10 mouse cellular contexts compared by ENCODE assay signal in genomic region chr2:170487890-170488502, GRCm38 (mm10). TPM values are rescaled to one million over a fixed set of nuclear protein-coding genes. Genes with fewer than 3 reads are reported as not detected.
DNase-seq lines count a peak whose midpoint lies in the region; ATAC-seq and TF ChIP-seq lines count a peak whose summit lies in the region.
"Had no signal": no experiment of that assay in that cellular context is flagged by ENCODE, and none has a peak within 500 bp of the region (broad histone marks: within the 10 kb centered on the region; RNA-seq: fewer than 3 reads in every experiment).

No protein-coding gene starts in this region.

- H3K9ac ChIP-seq in lung, embryonic 14.5 days: no peak overlapping the region
- H3K9ac ChIP-seq: heart, embryonic 15.5 days had no signal

- peaks cover 27% of the 10 kb centered on the region for H3K27me3 ChIP-seq in lung, embryonic 14.5 days (ENCODE audit: insufficient read depth, low read length)
- H3K27me3 ChIP-seq in splenic B cell, adult 2 months (ENCODE audit: control insufficient read depth, insufficient read depth, low read length, poor library complexity, severe bottlenecking): no peaks in the 10 kb centered on the region

- H3K36me3 ChIP-seq in lung, embryonic 14.5 days (ENCODE audit: insufficient read depth): no peaks in the 10 kb centered on the region
- H3K36me3 ChIP-seq in splenic B cell, adult 2 months (ENCODE audit: control insufficient read depth, insufficient read depth, low read length, poor library complexity, severe bottlenecking): no peaks in the 10 kb centered on the region
- H3K36me3 ChIP-seq: heart, embryonic 15.5 days had no signal

- ATAC-seq in lung, embryonic 14.5 days (ENCODE audit: insufficient read depth): no peak

- no peaks in the 10 kb centered on the region for H3K9me3 ChIP-seq in lung, embryonic 14.5 days (ENCODE audit: low read depth, low read length)
- H3K9me3 ChIP-seq: heart, embryonic 15.5 days had no signal

- intact Hi-C loops in heart, postnatal 36 days (cut with DNase I): loop anchor here (1.0 kb wide), 1 partner anchor 19 kb away; no protein-coding TSS in a partner anchor

- peak; percentile 79 for TF ChIP-seq CTCF in lung, embryonic 14.5 days (IDR thresholded peaks at IDR 0.05; ENCODE audit: low read depth)
- peak; percentile 47; the same call in 1 of the 2 replicates for TF ChIP-seq CTCF in brain, embryonic 14.5 days (IDR thresholded peaks at IDR 0.05; ENCODE audit: borderline replicate concordance, extremely low read depth, insufficient read depth, insufficient read length)

- WGBS in lung, embryonic 14.5 days: 57% methylated on average over 26 of the region's 26 CpGs

- H3K4me3 ChIP-seq in lung, embryonic 14.5 days (ENCODE audit: low read depth, low read length): no peak overlapping the region
- H3K4me3 ChIP-seq: heart, embryonic 15.5 days had no signal

- H3K27ac ChIP-seq in lung, embryonic 14.5 days (ENCODE audit: low read depth): no peak overlapping the region
- H3K27ac ChIP-seq: heart, embryonic 15.5 days had no signal

- H3K4me2 ChIP-seq in lung, embryonic 14.5 days: no peak overlapping the region
- H3K4me2 ChIP-seq: heart, embryonic 15.5 days had no signal

- no peaks in the 10 kb centered on the region for H3K4me1 ChIP-seq in lung, embryonic 14.5 days (ENCODE audit: insufficient read depth)
- H3K4me1 ChIP-seq: heart, embryonic 15.5 days had no signal

- TF ChIP-seq POLR2A in brain, embryonic 14.5 days (IDR thresholded peaks at IDR 0.05; ENCODE audit: borderline replicate concordance, extremely low read depth, insufficient read depth, insufficient read length, poor library complexity, severe bottlenecking): no peak

- peak; percentile 57 for DNase-seq in lung, embryonic 14.5 days
- no peak for DNase-seq in lung, adult 18-20 months
- peak; percentile 60 for DNase-seq in brain, embryonic 14.5 days (ENCODE audit: low read depth)
- peak; percentile 46 for DNase-seq in induced T-regulatory cell, adult 2 months (ENCODE audit: low read depth)
- peak; percentile 48 for DNase-seq in splenic B cell, adult 2 months (ENCODE audit: low read depth, low spot score)
- no peak for DNase-seq in heart, postnatal 36 days
- no peak for DNase-seq in heart, adult 9 months (ENCODE audit: low spot score in 2 of 2)

RNA-seq across cellular contexts. Expression of gene Pfdn4, which starts 8.2 kb away (rescaled TPM):
- 78.5 and 86.2 TPM in 2 replicates for polyA plus RNA-seq in lung, embryonic 14.5 days (2014; fragmentation: Nextera tagmentation; extraction: Ambion mirVana)
- 55.5 and 55.6 TPM in 2 replicates for polyA plus RNA-seq in brain, embryonic 14.5 days (2012; rRNA removed)
- 10 to 100 TPM; 11.1 to 12.4 TPM for total RNA-seq in heart, postnatal 36 days (2021)

RNA-seq across cellular contexts. Expression of gene Cyp24a1, which starts 8.9 kb away (rescaled TPM):
- not detected in 2 replicates for polyA plus RNA-seq in lung, embryonic 14.5 days (2014; fragmentation: Nextera tagmentation; extraction: Ambion mirVana)
- polyA plus RNA-seq in brain, embryonic 14.5 days (2012; rRNA removed): 0.16 TPM in 2 replicates
- total RNA-seq in heart, postnatal 36 days (2021): not detected
- polyA plus RNA-seq: heart, embryonic 15.5 days; lung, embryonic 16.5 days; stomach, embryonic 16.5 days had no signal

Comparison
In these comparisons a context has a peak if more than half of its experiments do, and no peak if none do; other contexts are left out.
1. DNase-seq: peak in lung, embryonic 14.5 days (single experiment), brain, embryonic 14.5 days (single experiment), induced T-regulatory cell, adult 2 months (single experiment) and splenic B cell, adult 2 months (single experiment); none in lung, adult 18-20 months (0 of 2), heart, postnatal 36 days (0 of 2) and heart, adult 9 months (0 of 2).